In genomic region chr2:158231071-158231470, GRCm38 (mm10) we compare ENCODE assay signal across 18 mouse cellular contexts. TPM values are rescaled to one million over a fixed set of nuclear protein-coding genes. Genes with fewer than 3 reads are reported as not detected.
DNase-seq lines count a peak whose midpoint lies in the region; ATAC-seq and TF ChIP-seq lines count a peak whose summit lies in the region.
"Had no signal": no experiment of that assay in that cellular context is flagged by ENCODE, and none has a peak within 500 bp of the region (broad histone marks: within the 10 kb centered on the region; RNA-seq: fewer than 3 reads in every experiment).

No protein-coding gene starts in this region.

- no peak overlapping the region for H3K9ac ChIP-seq in kidney, postnatal 0 days (ENCODE audit: low read depth, low read length)
- no peak overlapping the region for H3K9ac ChIP-seq in embryonic facial prominence, embryonic 14.5 days (ENCODE audit: low read depth, low read length)
- no peak overlapping the region for H3K9ac ChIP-seq in stomach, postnatal 0 days (ENCODE audit: low read length)
- H3K9ac ChIP-seq in liver, embryonic 12.5 days, result no peak overlapping the region
- H3K9ac ChIP-seq: liver, embryonic 14.5 days; stomach, embryonic 15.5 days had no signal

- no peaks in the 10 kb centered on the region for H3K9me3 ChIP-seq in kidney, postnatal 0 days (replicated peaks; ENCODE audit: low read length)
- H3K9me3 ChIP-seq in embryonic facial prominence, embryonic 14.5 days (ENCODE audit: control insufficient read depth, low read length), result no peaks in the 10 kb centered on the region
- H3K9me3 ChIP-seq in stomach, postnatal 0 days (ENCODE audit: control insufficient read depth, low read length), result no peaks in the 10 kb centered on the region
- H3K9me3 ChIP-seq in liver, embryonic 12.5 days (replicated peaks), result no peaks in the 10 kb centered on the region
- H3K9me3 ChIP-seq: stomach, embryonic 15.5 days had no signal

- peaks cover 5% of the 10 kb centered on the region; the same call in 1 of the 2 replicates for H3K4me1 ChIP-seq in kidney, postnatal 0 days (replicated peaks; ENCODE audit: insufficient read depth, low read length)
- H3K4me1 ChIP-seq in testis, adult 2 months (ENCODE audit: control insufficient read depth, insufficient read depth, low read length), result peaks cover 8% of the 10 kb centered on the region
- H3K4me1 ChIP-seq in embryonic facial prominence, embryonic 14.5 days (ENCODE audit: control insufficient read depth, insufficient read depth, low read length), result peaks cover 12% of the 10 kb centered on the region; the same call in 1 of the 2 replicates
- H3K4me1 ChIP-seq in stomach, postnatal 0 days (replicated peaks; ENCODE audit: control insufficient read depth, insufficient read depth), result no peaks in the 10 kb centered on the region
- H3K4me1 ChIP-seq in liver, embryonic 12.5 days, result no peaks in the 10 kb centered on the region; the same call in 1 of the 2 replicates

- H3K27ac ChIP-seq in kidney, postnatal 0 days, result peak overlapping the region; percentile 40; the same call in 1 of the 2 replicates
- H3K27ac ChIP-seq in testis, adult 2 months (ENCODE audit: control insufficient read depth, insufficient read depth, low read depth, low read length), result peak overlapping the region; percentile 56
- H3K27ac ChIP-seq in embryonic facial prominence, embryonic 14.5 days (replicated peaks; ENCODE audit: low read depth, low read length), result peak overlapping the region; percentile 29; the same call in 1 of the 2 replicates
- peak overlapping the region; percentile 45; the same call in 1 of the 2 replicates for H3K27ac ChIP-seq in stomach, postnatal 0 days (replicated peaks)
- H3K27ac ChIP-seq in liver, embryonic 12.5 days, result no peak overlapping the region
- H3K27ac ChIP-seq: liver, embryonic 14.5 days; stomach, embryonic 15.5 days had no signal

- ATAC-seq in kidney, postnatal 0 days (replicated peaks; ENCODE audit: low FRiP score, low read depth), result no peak
- no peak for ATAC-seq in embryonic facial prominence, embryonic 14.5 days (ENCODE audit: low read depth)
- ATAC-seq in stomach, postnatal 0 days (ENCODE audit: low FRiP score, low TSS enrichment), result no peak
- no peak for ATAC-seq in liver, embryonic 12.5 days
- ATAC-seq: inflammation-experienced regulatory T-cells, adult 6 months had no signal

- H3K4me3 ChIP-seq in kidney, postnatal 0 days (replicated peaks; ENCODE audit: low read depth, low read length), result no peak overlapping the region
- no peak overlapping the region for H3K4me3 ChIP-seq in testis, adult 2 months (ENCODE audit: control insufficient read depth, low read depth, low read length)
- no peak overlapping the region for H3K4me3 ChIP-seq in embryonic facial prominence, embryonic 14.5 days (ENCODE audit: low read depth, low read length)
- H3K4me3 ChIP-seq in stomach, postnatal 0 days (ENCODE audit: low read depth, low read length), result no peak overlapping the region
- H3K4me3 ChIP-seq in liver, embryonic 12.5 days, result no peak overlapping the region
- H3K4me3 ChIP-seq: stomach, embryonic 15.5 days had no signal

- no peak overlapping the region for H3K4me2 ChIP-seq in kidney, postnatal 0 days (ENCODE audit: low read length)
- H3K4me2 ChIP-seq in embryonic facial prominence, embryonic 14.5 days (ENCODE audit: low read depth, low read length), result no peak overlapping the region
- H3K4me2 ChIP-seq in stomach, postnatal 0 days (replicated peaks; ENCODE audit: low read depth), result no peak overlapping the region
- no peak overlapping the region for H3K4me2 ChIP-seq in liver, embryonic 12.5 days
- H3K4me2 ChIP-seq: stomach, embryonic 15.5 days had no signal

- no peak for TF ChIP-seq CTCF in kidney, postnatal 0 days (IDR thresholded peaks at IDR 0.05; ENCODE audit: low read depth)
- TF ChIP-seq CTCF in testis, adult 2 months (IDR thresholded peaks at IDR 0.05; ENCODE audit: control insufficient read depth, insufficient read depth, insufficient replicate concordance, low read depth, low read length), result no peak
- TF ChIP-seq CTCF in stomach, postnatal 0 days (IDR thresholded peaks at IDR 0.05; ENCODE audit: low read depth), result no peak

- TF ChIP-seq EP300 in stomach, postnatal 0 days (optimal IDR thresholded peaks at IDR 0.05), result no peak

- no peaks in the 10 kb centered on the region for H3K36me3 ChIP-seq in kidney, postnatal 0 days (ENCODE audit: insufficient read depth, low read length)
- H3K36me3 ChIP-seq in testis, adult 2 months (ENCODE audit: control insufficient read depth, insufficient read depth, low read length), result no peaks in the 10 kb centered on the region
- no peaks in the 10 kb centered on the region for H3K36me3 ChIP-seq in embryonic facial prominence, embryonic 14.5 days (ENCODE audit: control insufficient read depth, insufficient read depth, low read length)
- H3K36me3 ChIP-seq in stomach, postnatal 0 days (ENCODE audit: control insufficient read depth, insufficient read depth, low read length), result no peaks in the 10 kb centered on the region
- H3K36me3 ChIP-seq in liver, embryonic 12.5 days, result no peaks in the 10 kb centered on the region
- H3K36me3 ChIP-seq: stomach, embryonic 15.5 days had no signal

- WGBS in kidney, postnatal 0 days, result 60% methylated on average over 5 of the region's 5 CpGs
- WGBS in embryonic facial prominence, embryonic 14.5 days, result 36% methylated on average over 5 of the region's 5 CpGs
- 38% methylated on average over 5 of the region's 5 CpGs for WGBS in stomach, postnatal 0 days
- 59% methylated on average over 5 of the region's 5 CpGs for WGBS in liver, embryonic 12.5 days (ENCODE audit: insufficient replicate concordance)

- no peaks in the 10 kb centered on the region for H3K27me3 ChIP-seq in kidney, postnatal 0 days (ENCODE audit: insufficient read depth, low read length)
- H3K27me3 ChIP-seq in testis, adult 2 months (ENCODE audit: control insufficient read depth, insufficient read depth, low read length), result no peaks in the 10 kb centered on the region
- no peaks in the 10 kb centered on the region for H3K27me3 ChIP-seq in embryonic facial prominence, embryonic 14.5 days (replicated peaks; ENCODE audit: control insufficient read depth, insufficient read depth, low read length)
- no peaks in the 10 kb centered on the region for H3K27me3 ChIP-seq in stomach, postnatal 0 days (ENCODE audit: control insufficient read depth, insufficient read depth, low read length)
- peaks cover 51% of the 10 kb centered on the region for H3K27me3 ChIP-seq in liver, embryonic 12.5 days (replicated peaks)

- TF ChIP-seq POLR2A in testis, adult 2 months (IDR thresholded peaks at IDR 0.05; ENCODE audit: control insufficient read depth, low read depth, low read length), result no peak

- DNase-seq in kidney, postnatal 0 days (ENCODE audit: low spot score), result no peak
- DNase-seq in kidney, postnatal 36 days, result no peak
- DNase-seq in testis, postnatal 10 days (ENCODE audit: low spot score), result no peak
- DNase-seq in embryonic facial prominence, embryonic 14.5 days (ENCODE audit: low spot score), result no peak
- DNase-seq in stomach, postnatal 0 days (ENCODE audit: low spot score), result no peak
- DNase-seq in adrenal gland, adult 8-10 months, result no peak
- DNase-seq: adrenal gland, postnatal 14 days; cerebellum, adult 9-11 months; heart, adult 18-20 months; heart, postnatal 10 days; thymus, postnatal 4 days had no signal

RNA-seq across cellular contexts. Expression of gene D630003M21Rik, which starts 2.0 kb away (rescaled TPM):
- 4.0 and 4.7 TPM in 2 replicates for polyA plus RNA-seq in kidney, postnatal 0 days (2015; fragmentation: Nextera tagmentation; extraction: Ambion mirVana)
- polyA plus RNA-seq in testis, adult 2 months (2012; rRNA removed), result 2.8 and 3.7 TPM in 2 replicates
- polyA plus RNA-seq in embryonic facial prominence, embryonic 14.5 days (2014; fragmentation: Nextera tagmentation; extraction: Ambion mirVana), result 5.4 and 6.8 TPM in 2 replicates
- polyA plus RNA-seq in stomach, postnatal 0 days (2015; fragmentation: Nextera tagmentation; extraction: Ambion mirVana), result 1.7 TPM in 2 replicates
- 1 to 10 TPM; 1.4 to 7.8 (median 4.4) TPM for total RNA-seq in adrenal gland, adult 8-10 months (2022)
- polyA plus RNA-seq in liver, embryonic 12.5 days (2016; fragmentation: Nextera tagmentation; extraction: Ambion mirVana), result 0.31 and 0.39 TPM in 2 replicates
- total RNA-seq: megakaryocyte-erythroid progenitor cell, adult 5-6 weeks had no signal
- polyA plus RNA-seq: inflammation-experienced regulatory T-cells, adult 6 months had no signal

RNA-seq across cellular contexts. Expression of gene Bpi, which starts 26.8 kb away (rescaled TPM):
- polyA plus RNA-seq in kidney, postnatal 0 days (2015; fragmentation: Nextera tagmentation; extraction: Ambion mirVana), result 0.08 and 0.12 TPM in 2 replicates
- polyA plus RNA-seq in testis, adult 2 months (2012; rRNA removed), result 60.2 and 67.8 TPM in 2 replicates
- polyA plus RNA-seq in embryonic facial prominence, embryonic 14.5 days (2014; fragmentation: Nextera tagmentation; extraction: Ambion mirVana), result not detected in 2 replicates
- polyA plus RNA-seq in stomach, postnatal 0 days (2015; fragmentation: Nextera tagmentation; extraction: Ambion mirVana), result not detected in 2 replicates
- not detected for total RNA-seq in adrenal gland, adult 8-10 months (2022)
- not detected in 2 replicates for polyA plus RNA-seq in liver, embryonic 12.5 days (2016; fragmentation: Nextera tagmentation; extraction: Ambion mirVana)
- total RNA-seq: adrenal gland, postnatal 14 days; heart, adult 18-20 months; heart, postnatal 10 days; left cerebral cortex, adult 8-10 months; megakaryocyte-erythroid progenitor cell, adult 5-6 weeks had no signal
- polyA plus RNA-seq: inflammation-experienced regulatory T-cells, adult 6 months; liver, embryonic 14.5 days; stomach, embryonic 15.5 days had no signal

Comparison
In these comparisons a context has a peak if more than half of its experiments do, and no peak if none do; other contexts are left out.
1. RNA of gene Bpi, which starts 26.8 kb away (polyA plus RNA-seq): 60.2 to 67.8 TPM in testis, adult 2 months; 0.08 to 0.12 TPM in kidney, postnatal 0 days, not detected in liver, embryonic 12.5 days, not detected in embryonic facial prominence, embryonic 14.5 days and not detected in stomach, postnatal 0 days; every median in the first group is over 10 times any median in the second.